Mouse (Mus musculus): ENCODE data around the gene Nrxn3. TPM values are rescaled to one million over a fixed set of nuclear protein-coding genes. Genes with fewer than 3 reads are reported as not detected.

Nrxn3 gene
- polyA plus RNA-seq (2014; fragmentation: Nextera tagmentation; extraction: Ambion mirVana) = 16.9 and 20.9 TPM in 2 replicates

GRCm38 (mm10) chr12:88722691-88723070, at the start of gene Nrxn3:
TSS of gene Nrxn3 (plus strand) at chr12:88722876.
- peak; percentile 92 for DNase-seq (ENCODE audit: low spot score, missing footprints)
- H3K27ac ChIP-seq (ENCODE audit: low read depth, low read length) = no peak within 1 kb of the TSS
- H3K4me2 ChIP-seq = peak within 1 kb of the TSS; percentile 64
- no peaks in the 10 kb centered on the region for H3K9me3 ChIP-seq (ENCODE audit: control insufficient read depth, low read length)
- H3K27me3 ChIP-seq (ENCODE audit: control insufficient read depth, insufficient read depth, low read length) = no peaks in the 10 kb centered on the region
- ATAC-seq (ENCODE audit: low FRiP score) = peak; percentile 97
- no peaks in the 10 kb centered on the region for H3K4me1 ChIP-seq (ENCODE audit: control insufficient read depth, insufficient read depth, low read length)
- no peaks in the 10 kb centered on the region for H3K36me3 ChIP-seq (ENCODE audit: control insufficient read depth, insufficient read depth, low read length)
- H3K9ac ChIP-seq (ENCODE audit: low read length) = peak within 1 kb of the TSS; percentile 22
- under 1% methylated on average over 9 of the region's 9 CpGs for WGBS
- H3K4me3 ChIP-seq (ENCODE audit: low read depth, low read length) = peak within 1 kb of the TSS; percentile 33

GRCm38 (mm10) chr12:88704159-88704846, 18.4 kb upstream of the Nrxn3 start:
- Histone ChIP-seq H3K9me3 (ENCODE audit: control insufficient read depth, low read length) (no peaks in the 10 kb centered on the region), H3K27me3 (ENCODE audit: control insufficient read depth, insufficient read depth, low read length) (no peaks in the 10 kb centered on the region), H3K36me3 (ENCODE audit: control insufficient read depth, insufficient read depth, low read length) (no peaks in the 10 kb centered on the region), H3K9ac (ENCODE audit: low read length) (no peak overlapping the region), H3K4me2 (no peak overlapping the region), H3K27ac (ENCODE audit: low read depth, low read length) (no peak overlapping the region), H3K4me3 (ENCODE audit: low read depth, low read length) (no peak overlapping the region), H3K4me1 (ENCODE audit: control insufficient read depth, insufficient read depth, low read length) (no peaks in the 10 kb centered on the region; the same call in 1 of the 2 replicates)
- ATAC-seq (ENCODE audit: low FRiP score) = no peak
- WGBS = 75% methylated on average over 10 of the region's 10 CpGs
- DNase-seq (ENCODE audit: low spot score, missing footprints) = no peak

GRCm38 (mm10) chr12:88705959-88706358, 16.7 kb upstream of the Nrxn3 start:
- Histone ChIP-seq H3K9ac (ENCODE audit: low read length) (no peak overlapping the region), H3K4me1 (ENCODE audit: control insufficient read depth, insufficient read depth, low read length) (no peaks in the 10 kb centered on the region; the same call in 1 of the 2 replicates), H3K4me3 (ENCODE audit: low read depth, low read length) (no peak overlapping the region), H3K27me3 (ENCODE audit: control insufficient read depth, insufficient read depth, low read length) (no peaks in the 10 kb centered on the region), H3K36me3 (ENCODE audit: control insufficient read depth, insufficient read depth, low read length) (no peaks in the 10 kb centered on the region), H3K9me3 (ENCODE audit: control insufficient read depth, low read length) (no peaks in the 10 kb centered on the region), H3K27ac (ENCODE audit: low read depth, low read length) (no peak overlapping the region), H3K4me2 (no peak overlapping the region)
- no peak for DNase-seq (ENCODE audit: low spot score, missing footprints)
- no peak for ATAC-seq (ENCODE audit: low FRiP score)
- 81% methylated on average over 3 of the region's 3 CpGs for WGBS

GRCm38 (mm10) chr12:88707786-88708185, 14.9 kb upstream of the Nrxn3 start:
- Histone ChIP-seq H3K27me3 (ENCODE audit: control insufficient read depth, insufficient read depth, low read length) (no peaks in the 10 kb centered on the region), H3K4me1 (ENCODE audit: control insufficient read depth, insufficient read depth, low read length) (no peaks in the 10 kb centered on the region; the same call in 1 of the 2 replicates), H3K4me3 (ENCODE audit: low read depth, low read length) (no peak overlapping the region), H3K9ac (ENCODE audit: low read length) (no peak overlapping the region), H3K4me2 (no peak overlapping the region), H3K27ac (ENCODE audit: low read depth, low read length) (no peak overlapping the region), H3K9me3 (ENCODE audit: control insufficient read depth, low read length) (no peaks in the 10 kb centered on the region), H3K36me3 (ENCODE audit: control insufficient read depth, insufficient read depth, low read length) (no peaks in the 10 kb centered on the region)
- no peak for ATAC-seq (ENCODE audit: low FRiP score)
- DNase-seq (ENCODE audit: low spot score, missing footprints) = no peak
- 93% methylated on average over 3 of the region's 3 CpGs for WGBS

GRCm38 (mm10) chr12:88709223-88709622, 13.5 kb upstream of the Nrxn3 start:
- 8% methylated on average over 11 of the region's 11 CpGs for WGBS
- no peaks in the 10 kb centered on the region; the same call in 1 of the 2 replicates for H3K4me1 ChIP-seq (ENCODE audit: control insufficient read depth, insufficient read depth, low read length)

GRCm38 (mm10) chr12:88713456-88713855, 9.2 kb upstream of the Nrxn3 start:
- 73% methylated on average over 4 of the region's 4 CpGs for WGBS
- Histone ChIP-seq H3K4me3 (ENCODE audit: low read depth, low read length) (no peak overlapping the region), H3K9ac (ENCODE audit: low read length) (no peak overlapping the region), H3K27ac (ENCODE audit: low read depth, low read length) (no peak overlapping the region), H3K36me3 (ENCODE audit: control insufficient read depth, insufficient read depth, low read length) (no peaks in the 10 kb centered on the region), H3K9me3 (ENCODE audit: control insufficient read depth, low read length) (no peaks in the 10 kb centered on the region), H3K4me1 (ENCODE audit: control insufficient read depth, insufficient read depth, low read length) (no peaks in the 10 kb centered on the region), H3K4me2 (no peak overlapping the region), H3K27me3 (ENCODE audit: control insufficient read depth, insufficient read depth, low read length) (no peaks in the 10 kb centered on the region)
- no peak for ATAC-seq (ENCODE audit: low FRiP score)
- DNase-seq (ENCODE audit: low spot score, missing footprints) = no peak

More at GRCm38 (mm10) chr12:88709223-88709622, 13.5 kb upstream of the Nrxn3 start:
- DNase-seq (ENCODE audit: low spot score, missing footprints) = peak; percentile 95
- no peak overlapping the region for H3K4me2 ChIP-seq
- ATAC-seq (ENCODE audit: low FRiP score) = peak; percentile 93
- H3K4me3 ChIP-seq (ENCODE audit: low read depth, low read length) = no peak overlapping the region
- no peak overlapping the region for H3K27ac ChIP-seq (ENCODE audit: low read depth, low read length)
- H3K27me3 ChIP-seq (ENCODE audit: control insufficient read depth, insufficient read depth, low read length) = no peaks in the 10 kb centered on the region
- no peaks in the 10 kb centered on the region for H3K9me3 ChIP-seq (ENCODE audit: control insufficient read depth, low read length)
- H3K36me3 ChIP-seq (ENCODE audit: control insufficient read depth, insufficient read depth, low read length) = no peaks in the 10 kb centered on the region
- no peak overlapping the region for H3K9ac ChIP-seq (ENCODE audit: low read length)

GRCm38 (mm10) chr12:88722031-88722690, 515 bp upstream of the Nrxn3 start:
- Histone ChIP-seq H3K4me3 (ENCODE audit: low read depth, low read length) (no peak overlapping the region), H3K36me3 (ENCODE audit: control insufficient read depth, insufficient read depth, low read length) (no peaks in the 10 kb centered on the region), H3K9me3 (ENCODE audit: control insufficient read depth, low read length) (no peaks in the 10 kb centered on the region), H3K27me3 (ENCODE audit: control insufficient read depth, insufficient read depth, low read length) (no peaks in the 10 kb centered on the region), H3K27ac (ENCODE audit: low read depth, low read length) (no peak overlapping the region), H3K4me2 (peak overlapping the region; percentile 64), H3K4me1 (ENCODE audit: control insufficient read depth, insufficient read depth, low read length) (no peaks in the 10 kb centered on the region), H3K9ac (ENCODE audit: low read length) (no peak overlapping the region)
- ATAC-seq (ENCODE audit: low FRiP score) (peak; percentile 52; the same call in 1 of the 2 replicates), DNase-seq (ENCODE audit: low spot score, missing footprints) (no peak)
- WGBS = 54% methylated on average over 3 of the region's 3 CpGs

GRCm38 (mm10) chr12:88726316-88726715, 3.6 kb downstream of the Nrxn3 start:
- H3K36me3 ChIP-seq (ENCODE audit: control insufficient read depth, insufficient read depth, low read length) = no peaks in the 10 kb centered on the region
- no peak overlapping the region for H3K27ac ChIP-seq (ENCODE audit: low read depth, low read length)
- no peak for ATAC-seq (ENCODE audit: low FRiP score)
- no peak overlapping the region for H3K9ac ChIP-seq (ENCODE audit: low read length)
- 91% methylated on average over 13 of the region's 13 CpGs for WGBS
- no peak overlapping the region for H3K4me3 ChIP-seq (ENCODE audit: low read depth, low read length)
- no peaks in the 10 kb centered on the region for H3K4me1 ChIP-seq (ENCODE audit: control insufficient read depth, insufficient read depth, low read length)
- no peak for DNase-seq (ENCODE audit: low spot score, missing footprints)
- H3K4me2 ChIP-seq = no peak overlapping the region
- no peaks in the 10 kb centered on the region for H3K27me3 ChIP-seq (ENCODE audit: control insufficient read depth, insufficient read depth, low read length)
- no peaks in the 10 kb centered on the region for H3K9me3 ChIP-seq (ENCODE audit: control insufficient read depth, low read length)

- DNase-seq (ENCODE audit: low spot score, missing footprints) (no peak), ATAC-seq (ENCODE audit: low FRiP score) (no peak)
- Histone ChIP-seq H3K9ac (ENCODE audit: low read length) (no peak overlapping the region), H3K27me3 (ENCODE audit: control insufficient read depth, insufficient read depth, low read length) (no peaks in the 10 kb centered on the region), H3K27ac (ENCODE audit: low read depth, low read length) (no peak overlapping the region), H3K4me1 (ENCODE audit: control insufficient read depth, insufficient read depth, low read length) (no peaks in the 10 kb centered on the region), H3K4me2 (no peak overlapping the region; the same call in 1 of the 2 replicates), H3K9me3 (ENCODE audit: control insufficient read depth, low read length) (no peaks in the 10 kb centered on the region), H3K4me3 (ENCODE audit: low read depth, low read length) (no peak overlapping the region), H3K36me3 (ENCODE audit: control insufficient read depth, insufficient read depth, low read length) (no peaks in the 10 kb centered on the region)
- WGBS = 71% methylated on average over 6 of the region's 6 CpGs
Measured at GRCm38 (mm10) chr12:88726755-88727154, 4.1 kb downstream of the Nrxn3 start.

Data from midbrain, embryonic 11.5 days (tissue).